ENCODE assay signal across 18 mouse cellular contexts in genomic region chr17:26608877-26609276, GRCm38 (mm10). TPM values are rescaled to one million over a fixed set of nuclear protein-coding genes. Genes with fewer than 3 reads are reported as not detected.
DNase-seq lines count a peak whose midpoint lies in the region; ATAC-seq and TF ChIP-seq lines count a peak whose summit lies in the region.
"Had no signal": no experiment of that assay in that cellular context is flagged by ENCODE, and none has a peak within 500 bp of the region (broad histone marks: within the 10 kb centered on the region; RNA-seq: fewer than 3 reads in every experiment).

No protein-coding gene starts in this region.

- 83% methylated on average over 8 of the region's 8 CpGs for WGBS in heart, embryonic 11.5 days (ENCODE audit: insufficient replicate concordance)
- WGBS in stomach, postnatal 0 days: 67% methylated on average over 8 of the region's 8 CpGs

- TF ChIP-seq EP300 in stomach, postnatal 0 days (optimal IDR thresholded peaks at IDR 0.05): no peak

- H3K36me3 ChIP-seq in heart, embryonic 11.5 days (ENCODE audit: control insufficient read depth, insufficient read depth, low read length): 0 out of 2 replicates have a peak, but pooled peaks cover 6% of the 10 kb centered on the region
- no peaks in the 10 kb centered on the region; the same call in 1 of the 2 replicates for H3K36me3 ChIP-seq in stomach, postnatal 0 days (ENCODE audit: control insufficient read depth, insufficient read depth, low read length)

- H3K27ac ChIP-seq in heart, embryonic 11.5 days (ENCODE audit: low read depth, low read length): peak overlapping the region; percentile 36; the same call in 1 of the 2 replicates
- H3K27ac ChIP-seq in left cerebral cortex, adult 2 months: peak overlapping the region; percentile 71
- H3K27ac ChIP-seq in cortical plate, adult 2 months (ENCODE audit: insufficient read depth, low read length): 0 out of 2 replicates have a peak overlapping the region, but pooled peaks have one; percentile 3
- no peak overlapping the region for H3K27ac ChIP-seq in stomach, postnatal 0 days (replicated peaks)
- H3K27ac ChIP-seq: embryonic facial prominence, embryonic 12.5 days; hindbrain, embryonic 14.5 days; intestine, embryonic 15.5 days; limb, embryonic 12.5 days; midbrain, embryonic 13.5 days had no signal

- no peak for DNase-seq in heart, postnatal 25 days (ENCODE audit: low spot score)
- no peak for DNase-seq in left cerebral cortex, adult 2 months (ENCODE audit: extremely low spot score in 1 of 2, low spot score in 2 of 2)
- DNase-seq in left cerebral cortex, postnatal 10 days (ENCODE audit: extremely low spot score in 1 of 2, low spot score in 2 of 2): no peak
- DNase-seq in stomach, postnatal 0 days (ENCODE audit: low spot score): no peak
- DNase-seq: cerebellum, adult 9-11 months; kidney, postnatal 4 days; layer of hippocampus, adult 9-11 months; lung, postnatal 14 days; right cerebral cortex, postnatal 14 days had no signal

- no peak for TF ChIP-seq POLR2A in cortical plate, adult 2 months (IDR thresholded peaks at IDR 0.05; ENCODE audit: extremely low read depth, insufficient read depth, low read length)

- no peaks in the 10 kb centered on the region for H3K27me3 ChIP-seq in heart, embryonic 11.5 days (ENCODE audit: control insufficient read depth, insufficient read depth, low read length)
- no peaks in the 10 kb centered on the region for H3K27me3 ChIP-seq in stomach, postnatal 0 days (ENCODE audit: control insufficient read depth, insufficient read depth, low read length)
- H3K27me3 ChIP-seq: embryonic facial prominence, embryonic 12.5 days; intestine, embryonic 15.5 days; limb, embryonic 12.5 days; midbrain, embryonic 13.5 days had no signal

- no peak overlapping the region for H3K4me3 ChIP-seq in heart, embryonic 11.5 days (ENCODE audit: low read depth, low read length)
- no peak overlapping the region for H3K4me3 ChIP-seq in left cerebral cortex, adult 2 months
- no peak overlapping the region for H3K4me3 ChIP-seq in cortical plate, adult 2 months (ENCODE audit: insufficient read depth, low read length)
- no peak overlapping the region for H3K4me3 ChIP-seq in stomach, postnatal 0 days (ENCODE audit: low read depth, low read length)
- H3K4me3 ChIP-seq: embryonic facial prominence, embryonic 12.5 days; intestine, embryonic 15.5 days; limb, embryonic 12.5 days; midbrain, embryonic 13.5 days had no signal

- ATAC-seq in heart, embryonic 11.5 days (replicated peaks; ENCODE audit: insufficient number of reproducible peaks, low FRiP score, low TSS enrichment): peak; percentile 59
- ATAC-seq in stomach, postnatal 0 days (ENCODE audit: low FRiP score, low TSS enrichment): peak; percentile 53
- no peak for ATAC-seq in granulocyte monocyte progenitor cell, adult 5-6 weeks (replicated peaks; ENCODE audit: poor library complexity, severe bottlenecking)
- ATAC-seq: forebrain, embryonic 14.5 days; intestine, embryonic 15.5 days; midbrain, embryonic 13.5 days had no signal

- H3K9ac ChIP-seq in heart, embryonic 11.5 days (ENCODE audit: low read depth, low read length): no peak overlapping the region
- no peak overlapping the region for H3K9ac ChIP-seq in stomach, postnatal 0 days (ENCODE audit: low read length)
- H3K9ac ChIP-seq: embryonic facial prominence, embryonic 12.5 days; hindbrain, embryonic 14.5 days; intestine, embryonic 15.5 days; limb, embryonic 12.5 days; midbrain, embryonic 13.5 days had no signal

- H3K9me3 ChIP-seq in heart, embryonic 11.5 days (replicated peaks; ENCODE audit: control insufficient read depth, low read length): no peaks in the 10 kb centered on the region
- H3K9me3 ChIP-seq in stomach, postnatal 0 days (ENCODE audit: control insufficient read depth, low read length): no peaks in the 10 kb centered on the region
- H3K9me3 ChIP-seq: embryonic facial prominence, embryonic 12.5 days; intestine, embryonic 15.5 days; limb, embryonic 12.5 days; midbrain, embryonic 13.5 days had no signal

- intact Hi-C loops in heart, postnatal 25 days (cut with DNase I): no loop called here
- intact Hi-C loops in left cerebral cortex, adult 2 months (cut with DNase I): loop anchor here (2.0 kb wide), 1 partner anchor 22 kb away; no protein-coding TSS in a partner anchor
- intact Hi-C loops in left cerebral cortex, postnatal 10 days (cut with DNase I): no loop called here

- H3K4me2 ChIP-seq in heart, embryonic 11.5 days: no peak overlapping the region
- no peak overlapping the region for H3K4me2 ChIP-seq in stomach, postnatal 0 days (replicated peaks; ENCODE audit: low read depth)
- H3K4me2 ChIP-seq: embryonic facial prominence, embryonic 12.5 days; hindbrain, embryonic 14.5 days; intestine, embryonic 15.5 days; limb, embryonic 12.5 days; midbrain, embryonic 13.5 days had no signal

- peaks cover 23% of the 10 kb centered on the region for H3K4me1 ChIP-seq in heart, embryonic 11.5 days (ENCODE audit: control insufficient read depth, insufficient read depth, low read length)
- peaks cover 20% of the 10 kb centered on the region for H3K4me1 ChIP-seq in cortical plate, adult 2 months (ENCODE audit: control insufficient read depth, insufficient read depth, low read length)
- H3K4me1 ChIP-seq in stomach, postnatal 0 days (replicated peaks; ENCODE audit: control insufficient read depth, insufficient read depth): peaks cover 10% of the 10 kb centered on the region
- H3K4me1 ChIP-seq: embryonic facial prominence, embryonic 12.5 days; intestine, embryonic 15.5 days; limb, embryonic 12.5 days; midbrain, embryonic 13.5 days had no signal

- no peak for TF ChIP-seq CTCF in left cerebral cortex, adult 2 months (IDR thresholded peaks at IDR 0.05)
- TF ChIP-seq CTCF in cortical plate, adult 2 months (IDR thresholded peaks at IDR 0.05; ENCODE audit: extremely low read depth, insufficient read depth, low read length): no peak
- no peak for TF ChIP-seq CTCF in stomach, postnatal 0 days (IDR thresholded peaks at IDR 0.05; ENCODE audit: low read depth)

RNA-seq across cellular contexts. Expression of gene Dusp1, which starts 46.9 kb away (rescaled TPM):
- 30.0 and 33.9 TPM in 2 replicates for polyA plus RNA-seq in heart, embryonic 11.5 days (2014; fragmentation: Nextera tagmentation; extraction: Ambion mirVana)
- total RNA-seq in heart, postnatal 25 days (2021): 10 to 100 TPM; 44.8 to 66.4 TPM
- 10 to 100 TPM; 58.0 to 65.6 TPM for total RNA-seq in left cerebral cortex, adult 2 months (2021)
- total RNA-seq in left cerebral cortex, postnatal 10 days (2021): 10 to 100 TPM; 23.2 TPM
- 51.0 and 71.1 TPM in 2 replicates for polyA plus RNA-seq in cortical plate, adult 2 months (2012; rRNA removed)
- 27.7 and 33.1 TPM in 2 replicates for polyA plus RNA-seq in stomach, postnatal 0 days (2015; fragmentation: Nextera tagmentation; extraction: Ambion mirVana)
- 20.4 and 21.3 TPM in 2 replicates for total RNA-seq in granulocyte monocyte progenitor cell, adult 5-6 weeks (2014; fragmentation: Nextera tagmentation)
- 34.3 and 43.2 TPM in 2 replicates for total RNA-seq in granulocyte monocyte progenitor cell, adult 5-6 weeks (2017)

RNA-seq across cellular contexts. Expression of gene Ergic1, which starts 47.6 kb away (rescaled TPM):
- polyA plus RNA-seq in heart, embryonic 11.5 days (2014; fragmentation: Nextera tagmentation; extraction: Ambion mirVana): 147 TPM in 2 replicates
- 10 to 100 TPM; 54.2 to 58.4 TPM for total RNA-seq in heart, postnatal 25 days (2021)
- total RNA-seq in left cerebral cortex, adult 2 months (2021): 100 to 1,000 TPM; 144 to 149 TPM
- 100 to 1,000 TPM; 170 to 171 TPM for total RNA-seq in left cerebral cortex, postnatal 10 days (2021)
- polyA plus RNA-seq in cortical plate, adult 2 months (2012; rRNA removed): 140 and 143 TPM in 2 replicates
- polyA plus RNA-seq in stomach, postnatal 0 days (2015; fragmentation: Nextera tagmentation; extraction: Ambion mirVana): 64.2 and 65.5 TPM in 2 replicates
- total RNA-seq in granulocyte monocyte progenitor cell, adult 5-6 weeks (2014; fragmentation: Nextera tagmentation): 88.4 and 89.5 TPM in 2 replicates
- 51.5 and 52.4 TPM in 2 replicates for total RNA-seq in granulocyte monocyte progenitor cell, adult 5-6 weeks (2017)

RNA-seq across cellular contexts. Expression of gene Atp6v0e, which starts 54.2 kb away (rescaled TPM):
- polyA plus RNA-seq in heart, embryonic 11.5 days (2014; fragmentation: Nextera tagmentation; extraction: Ambion mirVana): 189 and 204 TPM in 2 replicates
- total RNA-seq in heart, postnatal 25 days (2021): 10 to 100 TPM; 64.5 to 66.4 TPM
- 10 to 100 TPM; 39.2 to 44.6 TPM for total RNA-seq in left cerebral cortex, adult 2 months (2021)
- 10 to 100 TPM; 31.3 to 34.7 TPM for total RNA-seq in left cerebral cortex, postnatal 10 days (2021)
- 86.4 and 87.2 TPM in 2 replicates for polyA plus RNA-seq in cortical plate, adult 2 months (2012; rRNA removed)
- 334 and 340 TPM in 2 replicates for polyA plus RNA-seq in stomach, postnatal 0 days (2015; fragmentation: Nextera tagmentation; extraction: Ambion mirVana)
- total RNA-seq in granulocyte monocyte progenitor cell, adult 5-6 weeks (2014; fragmentation: Nextera tagmentation): 197 and 242 TPM in 2 replicates
- total RNA-seq in granulocyte monocyte progenitor cell, adult 5-6 weeks (2017): 317 and 374 TPM in 2 replicates
